Mouse (Mus musculus) megakaryocyte, embryonic 14.5 days (primary cell): Measurements from ENCODE around the gene Nup153.

Source experiments
- FLI1 ChIP-seq: IDR thresholded peaks from 2 replicates; pipeline ENCODE4 v1.6.1; 2012; ENCODE audit warnings: low read length, inconsistent platforms, mixed read lengths
- GATA1 ChIP-seq: IDR thresholded peaks from 3 replicates; pipeline ENCODE4 v1.6.1; 2012; ENCODE audit warnings: mixed read lengths, low read length, inconsistent platforms, borderline replicate concordance

GRCm38 (mm10) chr13:46669048-46669619, 58.6 kb downstream of the Nup153 start, which contains the start of gene Fam8a1:
- TF ChIP-seq GATA1 (no peak), FLI1 (no peak)
